Mouse (Mus musculus) mature B cell (primary cell): ENCODE data around the gene Ncapd3.

ENCODE experiments used
- in situ Hi-C: fragments of 300-500 bp; cut with MboI; formaldehyde crosslinking; loops from 2 replicates; pipeline ENCODE4 v1.14.3; 2019

Ncapd3 gene

DNA sequence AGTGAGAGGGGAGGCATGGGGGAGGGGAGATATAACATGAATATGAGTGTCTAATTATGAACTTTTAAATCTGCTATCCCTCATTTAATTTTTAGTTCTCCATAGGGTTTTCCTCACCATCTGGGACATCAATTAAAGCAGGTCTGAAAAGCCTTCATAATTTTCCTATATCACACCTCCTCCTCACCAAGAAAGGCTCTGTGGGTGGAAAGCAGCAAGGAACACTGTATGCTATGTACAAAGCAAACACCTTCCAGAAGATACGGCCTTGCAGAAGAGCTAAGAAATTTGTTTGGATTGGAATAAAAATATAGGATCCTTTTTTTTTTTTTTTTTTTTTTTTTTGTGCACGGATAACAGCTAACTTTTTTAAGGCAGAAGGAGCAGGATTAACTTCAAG, 94.0 kb downstream of the Ncapd3 start:
- in situ Hi-C loops = no loop called here

GRCm38 (mm10) chr9:27125450-27125849, 95.5 kb downstream of the Ncapd3 start:
- in situ Hi-C loops = no loop called here

GRCm38 (mm10) chr9:27126543-27126942, 96.6 kb downstream of the Ncapd3 start:
- in situ Hi-C loops = no loop called here

- in situ Hi-C loops = no loop called here
These were observed 98.7 kb downstream of the Ncapd3 start for GRCm38 (mm10) chr9:27128629-27129028.

GRCm38 (mm10) chr9:27134410-27134809, 104.4 kb downstream of the Ncapd3 start:
- in situ Hi-C loops = no loop called here

DNA sequence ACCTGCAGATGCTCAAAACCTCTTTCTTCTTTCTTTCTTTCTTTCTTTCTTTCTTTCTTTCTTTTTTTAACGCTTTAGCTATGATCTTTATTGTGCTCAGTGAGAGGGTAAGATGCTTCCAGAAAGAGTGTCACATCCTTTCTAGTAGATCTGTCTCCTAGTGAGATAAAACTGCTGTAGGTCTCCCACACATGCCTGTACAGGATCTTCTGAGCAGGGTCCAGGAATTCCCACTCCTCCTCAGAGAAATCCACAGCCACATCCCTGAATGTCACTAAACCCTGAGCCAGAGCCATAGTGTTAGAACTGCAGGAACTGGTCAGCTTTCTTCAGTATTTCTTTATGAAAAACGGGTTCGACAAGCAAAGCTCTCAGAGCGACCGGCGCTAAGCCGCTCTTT, 105.4 kb downstream of the Ncapd3 start:
- in situ Hi-C loops = no loop called here

- in situ Hi-C loops = no loop called here
These were observed 106.7 kb downstream of the Ncapd3 start for GRCm38 (mm10) chr9:27136651-27137050.

DNA sequence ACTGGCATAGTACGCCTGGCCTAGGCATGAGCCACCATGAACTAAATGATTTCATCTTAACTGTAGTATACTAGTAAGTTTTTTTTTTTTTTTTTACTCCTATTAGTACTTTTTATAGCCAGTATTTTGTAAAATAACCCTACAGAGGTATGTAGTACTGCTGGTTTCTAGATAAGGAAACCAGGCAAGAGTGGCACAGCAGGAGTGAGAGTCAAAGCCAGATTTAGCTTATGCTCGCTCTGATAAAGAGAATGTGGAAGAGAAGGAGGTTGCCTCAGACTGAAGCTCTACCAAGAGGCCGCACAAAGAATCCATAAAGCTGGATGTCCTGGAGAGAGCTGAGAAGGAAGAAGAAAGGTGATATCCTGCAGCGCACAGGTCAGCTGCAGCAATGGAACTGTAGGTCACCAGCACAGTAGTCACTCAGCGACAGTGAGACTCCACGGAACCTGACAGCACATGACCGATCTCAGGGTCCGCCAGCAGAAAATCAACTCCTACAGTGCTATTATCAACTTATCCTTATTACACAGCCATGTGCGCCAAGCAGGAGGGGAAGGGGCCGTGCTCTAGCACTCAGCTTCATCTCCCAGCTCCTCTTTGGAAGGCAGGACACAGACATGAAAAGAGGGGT, 110.6 kb downstream of the Ncapd3 start:
- in situ Hi-C loops = no loop called here

DNA sequence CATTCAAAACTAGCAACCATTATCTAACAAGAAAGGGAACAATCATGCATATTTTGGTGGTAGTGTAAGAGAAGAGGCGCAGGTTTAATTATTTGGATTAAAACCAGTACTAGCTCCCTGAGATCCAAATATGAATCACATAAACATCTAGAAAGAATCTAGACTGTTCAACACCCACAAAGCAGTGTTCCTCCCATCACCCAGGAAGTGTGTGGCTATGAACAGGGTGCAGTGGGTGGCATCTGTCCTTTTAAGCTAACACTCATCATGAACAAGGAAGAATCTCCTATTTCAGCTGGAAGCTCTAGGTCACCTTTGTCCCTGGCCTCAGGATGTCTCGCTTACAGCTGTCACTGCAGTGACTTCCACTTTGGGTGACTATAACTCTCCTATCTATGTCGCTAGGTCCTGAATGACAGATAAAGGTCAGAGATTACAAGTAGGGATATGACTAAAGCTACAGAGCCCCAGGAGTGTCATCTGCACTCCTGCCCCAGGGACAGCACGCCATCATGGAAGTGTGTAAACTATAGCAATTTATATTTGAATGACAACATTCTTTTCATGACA, 114.4 kb downstream of the Ncapd3 start:
- in situ Hi-C loops = no loop called here
